Mouse (Mus musculus): ENCODE measurements around the gene Ndufaf8.

GRCm38 (mm10) chr11:120134148-120134547, 35.4 kb downstream of the Ndufaf8 start:
- TF ChIP-seq CTCF (IDR thresholded peaks at IDR 0.05; ENCODE audit: low read depth, low read length), result no peak
- no peak for TF ChIP-seq POLR2A (IDR thresholded peaks at IDR 0.05; ENCODE audit: extremely low read depth, insufficient read depth, low read length)
